Mouse (Mus musculus): ENCODE results near the gene Cr2. TPM values are rescaled to one million over a fixed set of nuclear protein-coding genes. Genes with fewer than 3 reads are reported as not detected.

Cr2 gene
- polyA plus RNA-seq, 1 experiment, result not detected

DNA sequence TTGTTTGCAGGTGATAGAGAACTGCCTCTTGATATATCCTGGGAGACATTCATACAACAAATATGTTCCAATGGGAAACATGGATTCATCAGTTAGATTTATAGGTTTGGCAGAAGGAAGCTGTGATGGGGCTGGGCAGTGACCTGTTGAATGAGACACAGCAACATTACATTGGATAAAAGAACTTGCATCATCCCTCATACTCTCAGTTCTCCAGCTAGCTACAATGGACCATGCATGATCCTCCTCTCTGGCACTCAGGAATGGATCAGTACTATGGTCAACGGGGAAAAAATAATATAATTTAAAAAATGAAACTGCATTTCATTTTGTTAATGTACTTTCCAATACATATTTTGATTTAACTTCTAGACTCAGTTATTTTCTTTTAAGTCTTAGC, 46.6 kb downstream of the Cr2 start:
- TF ChIP-seq GATA1 (IDR thresholded peaks at IDR 0.05; ENCODE audit: borderline replicate concordance, low read length), result no peak
- no peak for TF ChIP-seq FLI1 (IDR thresholded peaks at IDR 0.05; ENCODE audit: low read length)
- Histone ChIP-seq H3K9me3 (no peaks in the 10 kb centered on the region), H3K36me3 (replicated peaks; ENCODE audit: low read length) (peaks cover 52% of the 10 kb centered on the region), H3K4me1 (peaks cover 16% of the 10 kb centered on the region), H3K27me3 (replicated peaks) (no peaks in the 10 kb centered on the region), H3K4me3 (replicated peaks) (peak overlapping the region; percentile 94)

DNA sequence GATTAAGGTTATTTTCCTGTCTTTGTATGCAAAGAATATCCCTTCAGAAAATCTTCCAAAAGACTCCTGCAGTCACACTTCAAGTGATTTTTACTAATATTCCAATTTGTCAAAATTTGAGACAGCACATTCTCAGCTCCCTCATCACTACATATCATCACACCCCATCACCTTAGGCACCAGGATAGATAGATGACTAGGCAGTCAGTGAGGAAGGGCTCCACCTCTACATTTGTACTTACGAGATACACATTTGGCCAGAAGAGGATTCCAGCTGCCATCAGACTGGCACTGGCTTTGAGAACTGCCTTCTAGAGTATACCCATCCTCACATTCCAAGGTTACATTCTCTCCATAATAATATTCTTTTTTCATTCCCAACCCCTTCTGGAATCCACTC, 62.1 kb downstream of the Cr2 start:
- peaks cover 11% of the 10 kb centered on the region; the same call in 1 of the 2 replicates for H3K4me1 ChIP-seq
- no peak for TF ChIP-seq GATA1 (IDR thresholded peaks at IDR 0.05; ENCODE audit: borderline replicate concordance, low read length)
- TF ChIP-seq FLI1 (IDR thresholded peaks at IDR 0.05; ENCODE audit: low read length), result no peak
- H3K36me3 ChIP-seq (replicated peaks; ENCODE audit: low read length), result peaks cover 95% of the 10 kb centered on the region
- no peaks in the 10 kb centered on the region for H3K27me3 ChIP-seq (replicated peaks)
- H3K9me3 ChIP-seq, result no peaks in the 10 kb centered on the region
- no peak overlapping the region for H3K4me3 ChIP-seq (replicated peaks)

GRCm38 (mm10) chr1:195113621-195114020, 62.9 kb downstream of the Cr2 start:
- Histone ChIP-seq H3K4me1 (peaks cover 11% of the 10 kb centered on the region; the same call in 1 of the 2 replicates), H3K4me3 (replicated peaks) (no peak overlapping the region), H3K36me3 (replicated peaks; ENCODE audit: low read length) (peaks cover 94% of the 10 kb centered on the region), H3K9me3 (no peaks in the 10 kb centered on the region), H3K27me3 (replicated peaks) (no peaks in the 10 kb centered on the region)
- no peak for TF ChIP-seq GATA1 (IDR thresholded peaks at IDR 0.05; ENCODE audit: borderline replicate concordance, low read length)
- no peak for TF ChIP-seq FLI1 (IDR thresholded peaks at IDR 0.05; ENCODE audit: low read length)

GRCm38 (mm10) chr1:195100693-195101092, 75.8 kb downstream of the Cr2 start:
- Histone ChIP-seq H3K9me3 (no peaks in the 10 kb centered on the region), H3K36me3 (replicated peaks; ENCODE audit: low read length) (peaks cover 71% of the 10 kb centered on the region), H3K27me3 (replicated peaks) (no peaks in the 10 kb centered on the region), H3K4me3 (replicated peaks) (no peak overlapping the region), H3K4me1 (peaks cover 7% of the 10 kb centered on the region; the same call in 1 of the 2 replicates)
- TF ChIP-seq FLI1 (IDR thresholded peaks at IDR 0.05; ENCODE audit: low read length) (no peak), GATA1 (IDR thresholded peaks at IDR 0.05; ENCODE audit: borderline replicate concordance, low read length) (no peak)

DNA sequence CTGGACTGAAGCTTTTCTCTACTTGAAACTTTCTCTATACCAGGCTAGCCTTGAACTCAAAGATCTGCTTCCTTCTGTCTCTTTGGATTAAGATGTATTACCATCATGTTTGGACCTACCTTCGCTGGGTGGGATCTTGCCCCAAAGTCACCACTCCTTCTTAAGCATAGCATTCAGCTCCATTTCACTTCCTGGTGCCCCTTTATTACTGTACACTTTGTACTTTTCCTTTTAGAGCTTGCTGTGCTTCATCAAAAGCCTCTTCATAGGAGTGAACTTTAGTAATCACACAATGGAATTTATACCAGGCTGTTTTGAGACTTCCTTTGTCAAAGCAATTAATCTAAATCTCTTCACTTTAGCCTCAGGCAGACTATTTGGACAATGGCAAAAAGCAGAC, 78.5 kb downstream of the Cr2 start:
- peaks cover 61% of the 10 kb centered on the region for H3K36me3 ChIP-seq (replicated peaks; ENCODE audit: low read length)
- no peaks in the 10 kb centered on the region for H3K27me3 ChIP-seq (replicated peaks)
- H3K4me3 ChIP-seq (replicated peaks), result no peak overlapping the region
- H3K4me1 ChIP-seq, result peaks cover 17% of the 10 kb centered on the region
- no peaks in the 10 kb centered on the region for H3K9me3 ChIP-seq
- no peak for TF ChIP-seq GATA1 (IDR thresholded peaks at IDR 0.05; ENCODE audit: borderline replicate concordance, low read length)
- no peak for TF ChIP-seq FLI1 (IDR thresholded peaks at IDR 0.05; ENCODE audit: low read length)

DNA sequence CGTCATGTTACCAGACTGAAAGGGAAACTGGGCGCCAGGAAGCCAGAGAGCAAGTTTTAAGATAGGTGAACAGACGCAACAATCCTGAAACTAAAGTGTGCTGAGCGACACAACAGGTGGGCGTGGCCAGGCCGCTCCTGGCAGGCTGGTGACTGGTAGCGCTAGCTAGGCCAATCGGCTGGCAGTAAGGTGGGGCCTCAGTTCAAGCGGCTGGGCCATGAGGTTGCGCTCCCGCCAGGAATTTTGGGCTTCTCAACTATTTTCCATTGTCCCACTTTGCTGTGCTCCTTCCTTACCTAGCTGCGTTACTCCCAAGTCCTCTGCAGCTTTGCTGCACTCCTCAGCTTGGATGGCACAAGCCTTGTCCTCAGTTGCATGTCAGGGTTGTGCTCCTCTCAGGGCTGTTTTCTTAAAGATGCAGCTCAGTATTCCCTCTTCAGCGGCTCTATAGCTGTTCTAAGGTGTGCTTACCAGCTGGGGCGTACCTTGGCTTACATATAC, 84.2 kb downstream of the Cr2 start, which contains the start of gene Cd46:
Gene Cd46 (minus strand): TSS at position 30 of the 501 bp plus-strand sequence.
- H3K9me3 ChIP-seq, result no peaks in the 10 kb centered on the region
- TF ChIP-seq GATA1 (IDR thresholded peaks at IDR 0.05; ENCODE audit: borderline replicate concordance, low read length) (no peak), FLI1 (IDR thresholded peaks at IDR 0.05; ENCODE audit: low read length) (no peak)
- no peaks in the 10 kb centered on the region for H3K27me3 ChIP-seq (replicated peaks)
- H3K36me3 ChIP-seq (replicated peaks; ENCODE audit: low read length), result peaks cover 29% of the 10 kb centered on the region
- H3K4me1 ChIP-seq, result peaks cover 28% of the 10 kb centered on the region
- H3K4me3 ChIP-seq (replicated peaks), result peak within 1 kb of the TSS; percentile 94

GRCm38 (mm10) chr1:195091699-195092219, 84.8 kb downstream of the Cr2 start:
- TF ChIP-seq GATA1 (IDR thresholded peaks at IDR 0.05; ENCODE audit: borderline replicate concordance, low read length), result no peak
- TF ChIP-seq FLI1 (IDR thresholded peaks at IDR 0.05; ENCODE audit: low read length), result no peak
- Histone ChIP-seq H3K9me3 (no peaks in the 10 kb centered on the region), H3K36me3 (replicated peaks; ENCODE audit: low read length) (peaks cover 24% of the 10 kb centered on the region), H3K4me3 (replicated peaks) (peak overlapping the region; percentile 94), H3K4me1 (peaks cover 28% of the 10 kb centered on the region), H3K27me3 (replicated peaks) (no peaks in the 10 kb centered on the region)

Other genes with a start within 250 kb of the Cr2 start
- gene Cd34, start 237.9 kb downstream of the Cr2 start, polyA plus RNA-seq (2012; ENCODE audit: insufficient read depth, low replicate concordance), result 5.9 and 22.5 TPM in 2 replicates
- gene Cd46, start 84.5 kb downstream of the Cr2 start, polyA plus RNA-seq (2012; ENCODE audit: insufficient read depth, low replicate concordance), result 0.08 TPM in 1 of 2 replicates, not detected in the other
- gene Cr1l, start 45.1 kb downstream of the Cr2 start, polyA plus RNA-seq (2012; ENCODE audit: insufficient read depth, low replicate concordance), result 4.4 and 8.3 TPM in 2 replicates